Mouse (Mus musculus) C2C12 (cell line): Measurements from ENCODE around the gene Yars2. TPM values are rescaled to one million over a fixed set of nuclear protein-coding genes. Genes with fewer than 3 reads are reported as not detected.

Experiments used
- H3K27me3 ChIP-seq: one replicate; pipeline ENCODE4 v1.6.1; 2011; ENCODE audit not compliant: control insufficient read depth, insufficient read depth, insufficient read length
- H3K36me3 ChIP-seq: one replicate; pipeline ENCODE4 v1.6.1; 2011; ENCODE audit not compliant: control insufficient read depth, insufficient read depth
- H3K4me3 ChIP-seq: one replicate; pipeline ENCODE4 v1.5.1; 2011; ENCODE audit warnings: mild to moderate bottlenecking, control low read depth; ENCODE audit not compliant: poor library complexity, insufficient read depth, severe bottlenecking
- H3K79me2 ChIP-seq: one replicate; pipeline ENCODE4 v1.6.1; 2011; ENCODE audit not compliant: control insufficient read depth, insufficient read depth
- H3K79me3 ChIP-seq: one replicate; pipeline ENCODE4 v1.6.1; 2011; ENCODE audit warnings: low read depth, control low read depth
- H3ac ChIP-seq: one replicate; pipeline ENCODE3; 2011; ENCODE audit warnings: low read depth; ENCODE audit not compliant: control insufficient read depth, insufficient read length
- CEBPB ChIP-seq: IDR thresholded peaks from one replicate; pipeline ENCODE4 v1.6.1; 2011; ENCODE audit warnings: low read depth, mild to moderate bottlenecking, control low read depth, moderate library complexity
- CTCF ChIP-seq: IDR thresholded peaks from one replicate; pipeline ENCODE4 v1.5.1; 2011; ENCODE audit not compliant: control insufficient read depth, insufficient read depth, insufficient read length
- FOSL1 ChIP-seq: IDR thresholded peaks from one replicate; pipeline ENCODE4 v1.8.0; 2011; ENCODE audit warnings: mild to moderate bottlenecking, low read length; ENCODE audit not compliant: poor library complexity, insufficient read depth, severe bottlenecking
- MAX ChIP-seq: IDR thresholded peaks from one replicate; pipeline ENCODE4 v1.6.1; 2011; ENCODE audit warnings: mild to moderate bottlenecking, control low read depth
- MYOD1 ChIP-seq: IDR thresholded peaks from one replicate; pipeline ENCODE4 v1.6.1; 2011; ENCODE audit warnings: low read depth; ENCODE audit not compliant: control insufficient read depth, insufficient read length
- MYOG ChIP-seq: IDR thresholded peaks from one replicate; pipeline ENCODE4 v1.6.1; 2011; ENCODE audit not compliant: control insufficient read depth, insufficient read length; ENCODE audit errors: extremely low read depth
- USF1 ChIP-seq: IDR thresholded peaks from one replicate; pipeline ENCODE4 v1.6.1; 2011; ENCODE audit warnings: low read depth, mild to moderate bottlenecking, control low read depth, moderate library complexity
- polyA plus RNA-seq: library from polyadenylated mRNA; unstranded; fragments of >200 nt; fragmentation: generic; extraction: Trizol; gene quantifications from one replicate; pipeline ENCODE4 v1.2.1, GENCODE M21; 2012; ENCODE audit warnings: missing spikeins

The Yars2 gene
- polyA plus RNA-seq, 1 experiment = 27.9 TPM

GRCm38 (mm10) chr16:16260882-16261281, 41.9 kb upstream of the Yars2 start:
- no peak overlapping the region for H3ac ChIP-seq
- no peak overlapping the region for H3K4me3 ChIP-seq
- peaks cover 49% of the 10 kb centered on the region for H3K36me3 ChIP-seq
- TF ChIP-seq MYOD1 = no peak
- TF ChIP-seq USF1 = no peak
- TF ChIP-seq FOSL1 = no peak
- no peak for TF ChIP-seq CTCF
- TF ChIP-seq CEBPB = no peak
- TF ChIP-seq MYOG = no peak
- no peak for TF ChIP-seq MAX
- no peaks in the 10 kb centered on the region for H3K79me3 ChIP-seq
- H3K27me3 ChIP-seq = no peaks in the 10 kb centered on the region
- H3K79me2 ChIP-seq = no peaks in the 10 kb centered on the region

- Histone ChIP-seq H3ac (no peak overlapping the region), H3K36me3 (peaks cover 49% of the 10 kb centered on the region), H3K27me3 (no peaks in the 10 kb centered on the region), H3K79me3 (no peaks in the 10 kb centered on the region), H3K79me2 (no peaks in the 10 kb centered on the region), H3K4me3 (no peak overlapping the region)
- no peak for TF ChIP-seq CEBPB
- TF ChIP-seq USF1 = no peak
- no peak for TF ChIP-seq CTCF
- TF ChIP-seq MYOD1 = no peak
- TF ChIP-seq MYOG = no peak
- no peak for TF ChIP-seq FOSL1
- TF ChIP-seq MAX = no peak
Measured at GRCm38 (mm10) chr16:16261481-16261880, 41.3 kb upstream of the Yars2 start.

- Histone ChIP-seq H3K27me3 (no peaks in the 10 kb centered on the region), H3K79me3 (no peaks in the 10 kb centered on the region)
- TF ChIP-seq MAX = no peak
- TF ChIP-seq MYOD1 = no peak
- no peak for TF ChIP-seq FOSL1
- TF ChIP-seq MYOG = no peak
- TF ChIP-seq USF1 = no peak
- no peak for TF ChIP-seq CTCF
- TF ChIP-seq CEBPB = no peak
Measured at GRCm38 (mm10) chr16:16262436-16262835, 40.3 kb upstream of the Yars2 start.

GRCm38 (mm10) chr16:16272978-16273377, 29.8 kb upstream of the Yars2 start:
- no peaks in the 10 kb centered on the region for H3K79me2 ChIP-seq
- TF ChIP-seq CTCF (no peak), CEBPB (no peak), MYOG (no peak), MYOD1 (no peak), USF1 (no peak), MAX (no peak), FOSL1 (no peak)
- H3ac ChIP-seq = no peak overlapping the region
- H3K79me3 ChIP-seq = no peaks in the 10 kb centered on the region
- peaks cover 32% of the 10 kb centered on the region for H3K36me3 ChIP-seq
- H3K27me3 ChIP-seq = no peaks in the 10 kb centered on the region
- no peak overlapping the region for H3K4me3 ChIP-seq

More at GRCm38 (mm10) chr16:16262436-16262835, 40.3 kb upstream of the Yars2 start:
- Histone ChIP-seq H3K36me3 (peaks cover 53% of the 10 kb centered on the region), H3ac (no peak overlapping the region), H3K79me2 (no peaks in the 10 kb centered on the region), H3K4me3 (no peak overlapping the region)

- Histone ChIP-seq H3K27me3 (no peaks in the 10 kb centered on the region), H3K4me3 (no peak overlapping the region), H3ac (no peak overlapping the region), H3K79me2 (no peaks in the 10 kb centered on the region), H3K36me3 (peaks cover 28% of the 10 kb centered on the region), H3K79me3 (no peaks in the 10 kb centered on the region)
- no peak for TF ChIP-seq CTCF
- no peak for TF ChIP-seq USF1
- no peak for TF ChIP-seq MYOG
- TF ChIP-seq MYOD1 = no peak
- TF ChIP-seq FOSL1 = no peak
Measured at GRCm38 (mm10) chr16:16273752-16274151, 29.0 kb upstream of the Yars2 start.

- H3K79me2 ChIP-seq = peaks cover 32% of the 10 kb centered on the region
- H3K79me3 ChIP-seq = peaks cover 20% of the 10 kb centered on the region
- H3K4me3 ChIP-seq = peak overlapping the region; percentile 81
- no peak for TF ChIP-seq USF1
- no peak for TF ChIP-seq MYOD1
- no peak for TF ChIP-seq CTCF
- no peak for TF ChIP-seq CEBPB
- peak; percentile 58 for TF ChIP-seq MAX
- TF ChIP-seq MYOG = no peak
- TF ChIP-seq FOSL1 = no peak
- peak overlapping the region; percentile 85 for H3ac ChIP-seq
- H3K36me3 ChIP-seq = peaks cover 31% of the 10 kb centered on the region
- no peaks in the 10 kb centered on the region for H3K27me3 ChIP-seq
Measured at GRCm38 (mm10) chr16:16303138-16303827, 518 bp downstream of the Yars2 start.
